Mouse (Mus musculus): ENCODE data around the gene Oaz3.

Gene Oaz3

DNA sequence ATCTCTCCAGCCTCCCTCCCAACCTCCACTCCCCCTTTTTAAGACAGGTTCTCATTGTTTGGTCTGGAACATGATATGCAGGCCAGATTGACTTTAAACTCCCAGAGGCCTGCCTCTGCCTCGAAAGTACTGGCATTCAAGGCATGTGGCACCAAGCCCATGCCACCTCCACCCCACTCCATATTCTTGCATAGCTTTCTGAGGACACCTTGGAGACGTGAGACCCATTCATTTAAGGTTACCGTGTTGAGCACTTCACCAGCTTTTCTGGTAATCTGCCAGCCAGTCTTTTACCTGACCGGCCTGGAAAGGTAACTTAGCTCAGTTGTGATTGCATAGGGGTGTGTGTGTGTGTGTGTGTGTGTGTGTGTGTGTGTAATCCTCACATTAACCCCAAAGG, 38.2 kb downstream of the Oaz3 start:
- no peak for TF ChIP-seq GATA4 (IDR thresholded peaks at IDR 0.05; ENCODE audit: insufficient replicate concordance, low read length)

- no peak for TF ChIP-seq GATA4 (IDR thresholded peaks at IDR 0.05; ENCODE audit: insufficient replicate concordance, low read length)
These were observed 39.2 kb downstream of the Oaz3 start for GRCm38 (mm10) chr3:94404366-94405054.

GRCm38 (mm10) chr3:94402451-94402850, 41.3 kb downstream of the Oaz3 start:
- TF ChIP-seq GATA4 (IDR thresholded peaks at IDR 0.05; ENCODE audit: insufficient replicate concordance, low read length), result no peak

DNA sequence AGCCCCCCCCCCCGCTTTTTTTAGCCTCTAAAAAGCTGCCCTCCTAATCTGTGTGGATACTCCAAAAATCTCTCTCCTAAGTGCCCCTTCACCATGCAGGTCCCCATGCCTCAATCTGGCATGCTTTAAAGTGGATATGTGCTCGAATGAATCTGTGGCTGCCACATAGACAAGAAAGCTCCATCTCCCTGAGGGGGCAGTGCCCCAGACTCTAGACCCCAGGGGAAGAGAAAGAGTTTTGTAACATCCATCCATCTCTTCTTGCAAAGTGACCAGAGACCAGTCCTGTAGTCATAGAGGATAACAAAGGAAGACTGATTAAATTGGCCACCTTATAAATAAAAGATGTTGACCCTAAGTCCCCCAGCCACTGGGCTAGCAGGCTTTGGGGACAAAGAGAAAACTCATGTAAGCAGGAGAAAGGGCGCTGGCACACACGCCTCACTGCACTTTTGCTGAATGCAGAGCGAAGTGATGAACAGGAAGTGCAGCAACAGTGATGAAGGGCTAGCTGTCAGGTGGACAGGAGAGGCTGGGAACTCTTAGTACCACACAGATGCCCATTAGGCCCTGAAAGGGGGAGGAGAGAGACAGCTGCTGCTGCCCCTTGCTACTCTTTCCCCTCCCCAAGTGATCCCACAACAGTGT, 43.9 kb downstream of the Oaz3 start:
- TF ChIP-seq GATA4 (IDR thresholded peaks at IDR 0.05; ENCODE audit: insufficient replicate concordance, low read length), result no peak

DNA sequence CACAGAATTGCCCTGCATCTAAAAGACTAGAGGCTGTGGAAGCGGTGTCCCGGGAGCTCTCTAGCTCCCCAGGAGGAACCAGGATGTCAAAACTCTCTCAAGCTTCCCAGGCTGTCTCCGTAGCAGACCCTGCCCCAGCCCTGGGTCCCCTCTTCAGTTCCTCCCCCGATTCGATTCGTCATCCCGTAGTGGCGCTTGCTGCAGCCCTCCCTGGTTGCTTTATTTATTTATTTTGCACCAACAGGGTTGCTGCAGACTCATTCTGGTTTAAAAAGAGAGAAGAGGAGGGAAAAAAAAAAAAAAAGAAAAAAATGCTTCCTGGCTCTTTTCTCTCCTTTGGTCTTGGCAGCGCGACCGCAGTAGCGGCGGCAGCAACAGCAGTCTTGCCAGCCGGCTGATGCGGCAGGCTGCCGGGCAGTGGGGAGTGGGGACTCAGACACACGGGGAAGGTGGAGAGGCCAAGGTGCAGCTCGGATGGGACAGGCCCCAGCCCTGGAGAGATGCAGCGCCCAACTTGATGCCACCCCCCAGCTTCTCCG, 44.7 kb downstream of the Oaz3 start:
- no peak for TF ChIP-seq GATA4 (IDR thresholded peaks at IDR 0.05; ENCODE audit: insufficient replicate concordance, low read length)

DNA sequence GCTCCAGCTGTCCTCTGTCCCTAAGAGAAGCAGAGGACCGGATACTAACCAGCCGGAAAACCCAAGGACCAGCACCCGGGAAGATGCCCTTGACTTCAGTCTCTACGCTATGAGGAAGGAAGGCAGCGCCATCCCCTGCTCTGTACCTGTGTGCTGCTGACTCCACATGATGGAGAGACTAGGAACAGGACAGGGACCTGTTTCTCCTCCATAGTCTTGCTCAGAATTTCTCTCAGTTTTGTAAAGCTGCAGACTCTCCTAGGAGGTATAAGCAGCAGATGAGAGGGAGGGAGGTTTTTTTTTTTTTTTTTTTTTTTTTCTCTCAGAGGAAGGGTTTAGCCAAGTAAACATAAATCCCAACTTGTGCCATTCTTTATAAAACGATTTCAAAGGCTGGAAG, 45.5 kb downstream of the Oaz3 start, which contains the start of gene Lingo4:
Lingo4 (plus strand) TSS at position 301 of the 400 bp plus-strand sequence.
- no peak for TF ChIP-seq GATA4 (IDR thresholded peaks at IDR 0.05; ENCODE audit: insufficient replicate concordance, low read length)

GRCm38 (mm10) chr3:94396851-94397250, 46.9 kb downstream of the Oaz3 start:
- TF ChIP-seq GATA4 (IDR thresholded peaks at IDR 0.05; ENCODE audit: insufficient replicate concordance, low read length), result no peak

GRCm38 (mm10) chr3:94396336-94396735, 47.4 kb downstream of the Oaz3 start:
- no peak for TF ChIP-seq GATA4 (IDR thresholded peaks at IDR 0.05; ENCODE audit: insufficient replicate concordance, low read length)

GRCm38 (mm10) chr3:94393049-94393448, 50.7 kb downstream of the Oaz3 start:
- no peak for TF ChIP-seq GATA4 (IDR thresholded peaks at IDR 0.05; ENCODE audit: insufficient replicate concordance, low read length)

- TF ChIP-seq GATA4 (IDR thresholded peaks at IDR 0.05; ENCODE audit: insufficient replicate concordance, low read length), result no peak
These were observed 51.6 kb downstream of the Oaz3 start for GRCm38 (mm10) chr3:94392128-94392527.

GRCm38 (mm10) chr3:94391001-94391400, 52.7 kb downstream of the Oaz3 start:
- no peak for TF ChIP-seq GATA4 (IDR thresholded peaks at IDR 0.05; ENCODE audit: insufficient replicate concordance, low read length)

GRCm38 (mm10) chr3:94389420-94389819, 54.3 kb downstream of the Oaz3 start:
- TF ChIP-seq GATA4 (IDR thresholded peaks at IDR 0.05; ENCODE audit: insufficient replicate concordance, low read length), result no peak

GRCm38 (mm10) chr3:94388047-94388446, 55.7 kb downstream of the Oaz3 start:
- no peak for TF ChIP-seq GATA4 (IDR thresholded peaks at IDR 0.05; ENCODE audit: insufficient replicate concordance, low read length)

DNA sequence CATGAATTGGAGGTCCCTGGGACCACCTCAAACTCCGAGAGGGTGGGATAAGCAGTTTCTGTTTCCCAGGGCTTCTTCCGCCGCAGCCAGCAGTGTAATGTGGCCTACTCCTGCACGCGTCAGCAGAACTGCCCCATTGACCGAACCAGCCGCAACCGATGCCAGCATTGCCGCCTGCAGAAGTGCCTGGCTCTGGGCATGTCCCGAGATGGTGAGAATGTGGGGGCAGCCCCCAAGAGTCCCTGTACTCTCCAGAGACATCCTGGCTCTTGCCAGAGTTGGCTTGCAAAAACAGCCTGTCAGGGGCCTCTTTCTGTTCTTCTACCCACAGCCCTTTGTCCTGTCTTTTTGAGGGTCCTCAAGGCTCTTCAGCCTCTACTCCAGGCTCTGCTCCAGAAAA, 56.3 kb downstream of the Oaz3 start:
- no peak for TF ChIP-seq GATA4 (IDR thresholded peaks at IDR 0.05; ENCODE audit: insufficient replicate concordance, low read length)

- no peak for TF ChIP-seq GATA4 (IDR thresholded peaks at IDR 0.05; ENCODE audit: insufficient replicate concordance, low read length)
These were observed 57.0 kb downstream of the Oaz3 start for GRCm38 (mm10) chr3:94386671-94387070.

GRCm38 (mm10) chr3:94383476-94383875, 60.2 kb downstream of the Oaz3 start:
- no peak for TF ChIP-seq GATA4 (IDR thresholded peaks at IDR 0.05; ENCODE audit: insufficient replicate concordance, low read length)
